Mouse (Mus musculus): ENCODE data around the gene Sdk1.

DNA sequence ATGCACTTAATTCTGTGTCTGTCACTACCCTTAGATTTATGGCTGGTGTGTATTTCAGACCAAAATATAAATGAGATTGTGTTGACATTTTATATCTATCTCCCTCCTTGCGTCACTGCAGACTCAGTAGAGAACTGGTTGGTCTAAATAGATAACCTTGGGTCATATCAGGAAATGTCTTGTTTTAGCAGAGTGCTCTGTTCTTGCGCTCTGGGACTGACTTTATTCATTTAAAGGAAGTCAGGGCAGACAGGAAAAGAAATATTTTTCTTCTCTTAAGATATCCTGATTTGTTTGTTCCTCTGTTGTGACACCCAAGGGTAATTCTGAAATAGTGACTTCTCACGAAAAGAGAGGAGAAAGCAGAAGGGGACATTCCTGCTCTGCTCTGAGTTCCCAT, 669.2 kb downstream of the Sdk1 start:
- TF ChIP-seq POLR2A (IDR thresholded peaks at IDR 0.05; ENCODE audit: low read depth, low read length) (no peak), CTCF (IDR thresholded peaks at IDR 0.05; ENCODE audit: extremely low read depth, insufficient read length, insufficient replicate concordance, low read depth, low read length) (no peak)

Measured in small intestine, adult 2 months (tissue).